Comparison of ENCODE assay signal across 8 mouse cellular contexts in the genomic region with DNA sequence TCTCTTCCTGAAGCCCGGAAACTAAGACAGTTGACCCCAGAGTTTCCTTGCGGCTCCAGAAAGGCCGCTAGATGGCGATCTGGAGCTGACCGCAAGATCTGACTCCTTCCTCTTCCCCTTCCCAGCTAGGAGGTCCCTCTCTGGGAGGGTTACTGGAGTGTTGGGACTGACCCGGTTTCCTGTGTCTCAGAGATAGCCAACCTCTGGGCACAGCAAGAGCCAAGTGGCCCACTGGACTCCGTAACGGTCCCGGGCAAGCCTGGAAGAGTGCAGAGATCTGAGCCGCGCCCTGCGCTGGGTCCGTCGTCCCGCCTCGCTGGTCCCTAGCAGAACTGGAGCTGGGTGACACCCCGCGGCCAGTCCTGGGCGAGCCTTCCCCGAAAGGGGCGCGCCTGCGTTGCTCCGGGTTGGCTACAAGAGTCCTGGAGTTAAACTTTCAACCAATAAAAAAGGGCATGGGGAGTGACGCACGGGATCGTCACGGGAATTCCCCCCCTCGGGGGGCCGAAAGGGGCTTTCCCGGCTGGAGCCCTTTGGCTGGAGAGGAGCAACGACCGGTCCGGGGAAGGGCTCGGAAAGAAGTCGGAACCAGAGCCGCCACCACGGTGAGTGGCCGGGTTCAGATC. TPM values are rescaled to one million over a fixed set of nuclear protein-coding genes. Genes with fewer than 3 reads are reported as not detected.
A peak's percentile ranks its signal among the peaks of the same experiment; 100 is the strongest.
DNase-seq lines count a peak whose midpoint lies in the region; ATAC-seq and TF ChIP-seq lines count a peak whose summit lies in the region.

A gene (plus strand): TSS at position 105 of the 626 bp plus-strand sequence.

- H3K27ac ChIP-seq in MEL (ENCODE audit: control insufficient read depth, low read depth, low read length) = peak within 1 kb of the TSS; percentile 80
- H3K27ac ChIP-seq in forebrain, embryonic 15.5 days (replicated peaks) = no peak within 1 kb of the TSS; the same call in 1 of the 2 replicates
- H3K27ac ChIP-seq in layer of hippocampus, adult 2 months = peak within 1 kb of the TSS; percentile 70; the same call in 1 of the 2 replicates

- intact Hi-C loops in heart, postnatal 36 days (cut with DNase I) = loop anchor here (1.0 to 10.0 kb wide), 3 partner anchors 24 to 140 kb away; a partner anchor contains a TSS

- peak; percentile 74 for TF ChIP-seq RAD21 in MEL (IDR thresholded peaks at IDR 0.05; ENCODE audit: low read depth, low read length)

- peak within 1 kb of the TSS; percentile 77 to 82 for H3K4me3 ChIP-seq in MEL (ENCODE audit: control insufficient read depth in 1 of 2, insufficient read depth in 1 of 2, low read depth in 2 of 2, low read length in 2 of 2)
- peak within 1 kb of the TSS; percentile 61 for H3K4me3 ChIP-seq in forebrain, embryonic 15.5 days
- H3K4me3 ChIP-seq in layer of hippocampus, adult 2 months = peak within 1 kb of the TSS; percentile 79

- ATAC-seq in forebrain, embryonic 15.5 days (replicated peaks) = peak; percentile 75

- peaks cover 3% of the 10 kb centered on the region; the same call in 1 of the 2 replicates for H3K79me2 ChIP-seq in MEL (ENCODE audit: control insufficient read depth, insufficient read depth, low read length, poor library complexity)

- peak; percentile 62 to 77; a peak in 3 of 4 replicates for TF ChIP-seq POLR2A in MEL (IDR thresholded peaks at IDR 0.05; ENCODE audit: control insufficient read depth in 1 of 2, insufficient read depth in 1 of 2, low read depth in 1 of 2, low read length in 2 of 2, poor library complexity in 1 of 2)

- no peaks in the 10 kb centered on the region for H3K27me3 ChIP-seq in MEL (ENCODE audit: control insufficient read depth in 1 of 2, insufficient read depth in 2 of 2, low read length in 2 of 2)
- peaks cover 18% of the 10 kb centered on the region for H3K27me3 ChIP-seq in forebrain, embryonic 15.5 days

- peak; percentile 36 to 52; a peak in 1 of 4 replicates for TF ChIP-seq EP300 in MEL (IDR thresholded peaks at IDR 0.05; ENCODE audit: low read depth in 1 of 2, low read length in 2 of 2)

- peak; percentile 96 to 97 (median 96) for TF ChIP-seq CTCF in MEL (IDR thresholded peaks at IDR 0.05 in 2 of 3, conservative IDR thresholded peaks at IDR 0.05 in 1 of 3; ENCODE audit: control insufficient read depth in 1 of 3, insufficient read depth in 1 of 3, low read depth in 2 of 3, low read length in 3 of 3, poor library complexity in 1 of 3, severe bottlenecking in 1 of 3)
- TF ChIP-seq CTCF in layer of hippocampus, adult 2 months (conservative IDR thresholded peaks at IDR 0.05) = peak; percentile 96

- H3K9ac ChIP-seq in MEL (ENCODE audit: control insufficient read depth, low read depth, low read length, poor library complexity, severe bottlenecking) = peak within 1 kb of the TSS; percentile 92
- H3K9ac ChIP-seq in forebrain, embryonic 15.5 days (replicated peaks) = peak within 1 kb of the TSS; percentile 53

- peak within 1 kb of the TSS; percentile 69 for H3K4me2 ChIP-seq in forebrain, embryonic 15.5 days (replicated peaks)

- H3K9me3 ChIP-seq in MEL (replicated peaks; ENCODE audit: insufficient read depth, low read length) = no peaks in the 10 kb centered on the region
- no peaks in the 10 kb centered on the region for H3K9me3 ChIP-seq in forebrain, embryonic 15.5 days

- WGBS in forebrain, embryonic 15.5 days = under 1% methylated on average over 39 of the region's 39 CpGs

- peaks cover 6 to 20% of the 10 kb centered on the region in 2 experiments for H3K4me1 ChIP-seq in MEL (ENCODE audit: control insufficient read depth in 1 of 2, insufficient read depth in 2 of 2, low read length in 2 of 2)
- H3K4me1 ChIP-seq in forebrain, embryonic 15.5 days = peaks cover 33% of the 10 kb centered on the region

- peak; percentile 99 for DNase-seq in MEL (ENCODE audit: low read depth, low spot score)
- DNase-seq in cerebellum, adult 11-12 months = peak; percentile 72
- peak; percentile 93 to 96 for DNase-seq in heart, postnatal 36 days
- peak; percentile 75 to 83 for DNase-seq in layer of hippocampus, adult 2 months (ENCODE audit: low spot score in 2 of 2)
- peak; percentile 98 for DNase-seq in lung, postnatal 10 days
- peak; percentile 91 for DNase-seq in ovary, postnatal 14 days (ENCODE audit: low spot score)
- DNase-seq in thymus, postnatal 36 days = peak; percentile 82 to 88

- H3K36me3 ChIP-seq in MEL (ENCODE audit: control insufficient read depth in 1 of 2, insufficient read depth in 2 of 2, low read length in 2 of 2) = peaks cover 0 to 14% of the 10 kb centered on the region in 2 experiments; a peak in 2 of 4 replicates
- H3K36me3 ChIP-seq in forebrain, embryonic 15.5 days = no peaks in the 10 kb centered on the region

TF ChIP-seq in MEL, 35 proteins besides CTCF, POLR2A, EP300 and RAD21:
- TF ChIP-seq MEF2A (IDR thresholded peaks at IDR 0.05; ENCODE audit: extremely low read depth, insufficient replicate concordance, low read depth, low read length, poor library complexity, severe bottlenecking) (no peak), NRF1 (IDR thresholded peaks at IDR 0.05; ENCODE audit: insufficient read depth, low read depth, low read length, poor library complexity, severe bottlenecking) (peak; percentile 60), CHD1 (IDR thresholded peaks at IDR 0.05; ENCODE audit: low read depth, low read length) (no peak), MYC (IDR thresholded peaks at IDR 0.05; ENCODE audit: low read depth, low read length) (no peak; the same call in 1 of the 2 replicates), POLR2AphosphoS2 (IDR thresholded peaks at IDR 0.05; ENCODE audit: low read length) (no peak), ZNF384 (IDR thresholded peaks at IDR 0.05; ENCODE audit: low read depth, low read length) (no peak), UBTF (IDR thresholded peaks at IDR 0.05; ENCODE audit: borderline replicate concordance, insufficient read depth, low read depth, low read length) (no peak), JUND (IDR thresholded peaks at IDR 0.05; ENCODE audit: low read depth, low read length) (no peak), SIN3A (IDR thresholded peaks at IDR 0.05; ENCODE audit: low read length) (peak; percentile 94), ELF1 (IDR thresholded peaks at IDR 0.05; ENCODE audit: low read depth, low read length) (peak; percentile 81), NELFE (IDR thresholded peaks at IDR 0.05; ENCODE audit: low read depth, low read length) (peak; percentile 47), ETS1 (IDR thresholded peaks at IDR 0.05; ENCODE audit: low read depth, low read length) (peak; percentile 64), POLR2AphosphoS5 (IDR thresholded peaks at IDR 0.05; ENCODE audit: borderline replicate concordance, low read depth, low read length) (no peak), HCFC1 (IDR thresholded peaks at IDR 0.05; ENCODE audit: low read depth, low read length) (peak; percentile 63), MYB (IDR thresholded peaks at IDR 0.05; ENCODE audit: low read depth, low read length) (no peak), ZC3H11A (IDR thresholded peaks at IDR 0.05; ENCODE audit: low read depth, low read length) (peak; percentile 61; the same call in 1 of the 2 replicates), MAFK (IDR thresholded peaks at IDR 0.05; ENCODE audit: borderline replicate concordance, low read depth, low read length) (no peak), MAZ (IDR thresholded peaks at IDR 0.05; ENCODE audit: low read depth, low read length) (peak; percentile 98), TCF12 (IDR thresholded peaks at IDR 0.05; ENCODE audit: low read depth, low read length) (no peak), KAT2A (conservative IDR thresholded peaks at IDR 0.05; ENCODE audit: low read depth, low read length) (peak; percentile 10; the same call in 1 of the 2 replicates), BHLHE40 (IDR thresholded peaks at IDR 0.05; ENCODE audit: borderline replicate concordance, low read depth, low read length) (peak; percentile 40; the same call in 1 of the 2 replicates), ZKSCAN1 (IDR thresholded peaks at IDR 0.05; ENCODE audit: low read depth, low read length) (no peak), USF1 (IDR thresholded peaks at IDR 0.05; ENCODE audit: low read depth, low read length) (no peak), RCOR1 (IDR thresholded peaks at IDR 0.05; ENCODE audit: low read depth, low read length) (peak; percentile 59; the same call in 1 of the 2 replicates), CHD2 (IDR thresholded peaks at IDR 0.05; ENCODE audit: low read length) (peak; percentile 70), MAX (IDR thresholded peaks at IDR 0.05; ENCODE audit: low read length) (no peak; the same call in 1 of the 2 replicates), ZMIZ1 (IDR thresholded peaks at IDR 0.05; ENCODE audit: low read depth, low read length) (0 out of 2 replicates have a peak, but pooled peaks have one; percentile 11), GABPA (IDR thresholded peaks at IDR 0.05; ENCODE audit: low read depth, low read length) (no peak), USF2 (IDR thresholded peaks at IDR 0.05; ENCODE audit: borderline replicate concordance in 1 of 2, insufficient read depth in 1 of 2, low read depth in 1 of 2, low read length in 2 of 2) (no peak), GATA1 (IDR thresholded peaks at IDR 0.05; ENCODE audit: low read depth, low read length) (no peak), TAL1 (IDR thresholded peaks at IDR 0.05; ENCODE audit: low read length) (no peak), SMC3 (IDR thresholded peaks at IDR 0.05; ENCODE audit: low read depth, low read length) (peak; percentile 87), TBP (IDR thresholded peaks at IDR 0.05; ENCODE audit: low read depth, low read length) (no peak), E2F4 (IDR thresholded peaks at IDR 0.05; ENCODE audit: borderline replicate concordance, low read depth, low read length) (no peak), MXI1 (IDR thresholded peaks at IDR 0.05; ENCODE audit: low read depth, low read length) (no peak; the same call in 1 of the 2 replicates)
TF ChIP-seq in MEL: peak in this region for 14.

RNA-seq across cellular contexts. Expression of the gene that starts here (rescaled TPM):
- 25.3 and 27.2 TPM in 2 replicates for total RNA-seq in MEL (2012; rRNA removed)
- polyA plus RNA-seq in MEL (2012; ENCODE audit: insufficient read depth in 1 of 2, insufficient read length in 2 of 2, low read depth in 1 of 2, low replicate concordance in 2 of 2, missing spikeins in 1 of 2) = 10 to 100 TPM in 1 of 2 experiments, not detected in 1; 43.0 TPM
- 1.9 and 2.2 TPM in 2 replicates for polyA plus RNA-seq in forebrain, embryonic 15.5 days (2015; fragmentation: Nextera tagmentation; extraction: Ambion mirVana)
- total RNA-seq in heart, postnatal 36 days (2021) = 10 to 100 TPM; 16.6 to 22.8 TPM
- total RNA-seq in layer of hippocampus, adult 2 months (2021) = 1 to 10 TPM; 2.1 to 2.4 TPM
